Mouse (Mus musculus) cortical plate, adult 2 months (tissue): ENCODE measurements at regions not wholly inside any gene's neighbourhood (a gene's known extent, or its start where the extent isn't known, plus 50 kb on each side); places are given as distances from the start of the nearest gene placed in this dataset.

ENCODE experiments used
- H3K27ac ChIP-seq: fragments of 200-500 bp; 2 replicates; pipeline ENCODE4 v1.5.1; 2012; ENCODE audit warnings: low read length, control low read depth, inconsistent platforms; ENCODE audit not compliant: insufficient read depth
- H3K4me1 ChIP-seq: fragments of 200-500 bp; 2 replicates; pipeline ENCODE4 v1.6.1; 2011; ENCODE audit warnings: low read length; ENCODE audit not compliant: control insufficient read depth, insufficient read depth
- H3K4me3 ChIP-seq: fragments of 200-500 bp; 2 replicates; pipeline ENCODE4 v1.5.1; 2011; ENCODE audit warnings: mild to moderate bottlenecking, low read length, control low read depth; ENCODE audit not compliant: insufficient read depth
- CTCF ChIP-seq: fragments of 200-500 bp; IDR thresholded peaks from 2 replicates; pipeline ENCODE4 v1.5.1; 2011; ENCODE audit warnings: mild to moderate bottlenecking, control low read depth, low read length; ENCODE audit not compliant: insufficient read depth; ENCODE audit errors: extremely low read depth
- POLR2A ChIP-seq: fragments of 200-500 bp; IDR thresholded peaks from 2 replicates; pipeline ENCODE4 v1.6.1; 2011; ENCODE audit warnings: mild to moderate bottlenecking, low read length, control low read depth; ENCODE audit not compliant: insufficient read depth; ENCODE audit errors: extremely low read depth

DNA sequence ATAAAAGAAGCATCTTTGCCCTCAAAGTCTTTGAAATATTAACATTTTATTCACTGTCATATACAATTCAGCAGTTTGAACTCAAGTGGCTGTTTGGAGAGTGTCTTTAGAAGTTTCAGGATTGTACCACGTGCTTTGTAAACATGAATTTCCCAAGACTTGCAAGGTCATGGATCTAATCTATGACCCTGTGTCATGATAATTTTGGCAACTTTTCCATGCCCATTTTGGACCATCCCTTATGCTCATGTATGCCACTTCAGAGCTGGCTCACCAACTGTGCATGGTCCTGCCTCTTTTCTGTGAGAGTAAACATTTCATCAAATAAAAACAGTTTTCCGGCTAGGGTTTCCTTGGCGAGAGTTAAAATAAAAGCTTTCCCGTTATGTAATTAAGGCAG lies 347.1 kb upstream of the Zeb2 start:
- no peak overlapping the region for H3K27ac ChIP-seq
- H3K4me1 ChIP-seq: no peaks in the 10 kb centered on the region
- TF ChIP-seq POLR2A: no peak
- TF ChIP-seq CTCF: no peak
- no peak overlapping the region for H3K4me3 ChIP-seq

DNA sequence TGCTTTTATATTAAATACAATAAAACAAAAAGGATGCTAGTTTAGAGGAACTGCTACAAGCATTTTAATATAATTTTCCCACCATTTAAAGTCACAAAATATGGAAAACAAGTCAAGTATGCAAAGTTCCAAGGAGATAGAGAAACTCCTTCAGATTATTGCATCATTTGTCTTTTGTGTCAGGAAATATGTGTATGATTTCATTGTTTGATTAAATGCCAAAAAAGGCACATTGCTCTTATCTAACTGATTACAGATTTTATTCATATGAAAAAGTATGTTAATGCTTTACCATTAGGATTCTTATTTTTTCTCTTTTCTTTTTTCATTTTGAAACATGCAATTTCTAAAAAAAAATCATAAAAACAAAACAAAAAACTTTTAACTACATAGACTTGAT lies 342.2 kb upstream of the Zeb2 start:
- Histone ChIP-seq H3K4me1 (no peaks in the 10 kb centered on the region), H3K4me3 (no peak overlapping the region), H3K27ac (no peak overlapping the region)
- TF ChIP-seq POLR2A (no peak), CTCF (no peak)

DNA sequence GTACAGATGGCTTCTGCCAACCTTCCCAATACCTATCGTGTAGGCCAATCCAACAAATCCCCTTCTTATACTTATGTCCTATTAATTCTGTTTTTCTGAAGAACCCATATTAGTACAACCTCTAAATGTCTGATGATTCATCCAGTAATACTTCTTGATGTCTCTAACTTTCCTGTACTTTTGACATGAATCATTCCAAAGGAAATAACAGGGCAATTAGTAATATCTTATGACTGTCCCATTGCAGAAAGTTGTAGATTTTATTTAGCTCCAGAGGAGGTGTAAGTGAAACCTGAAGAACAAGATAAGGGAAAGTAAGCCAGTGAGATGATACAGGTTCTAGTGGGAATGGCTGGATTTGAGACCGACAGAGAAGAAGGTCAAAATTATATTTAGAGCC lies 337.6 kb upstream of the Zeb2 start:
- TF ChIP-seq POLR2A (no peak), CTCF (no peak)
- H3K4me1 ChIP-seq: no peaks in the 10 kb centered on the region
- H3K27ac ChIP-seq: no peak overlapping the region
- no peak overlapping the region for H3K4me3 ChIP-seq

DNA sequence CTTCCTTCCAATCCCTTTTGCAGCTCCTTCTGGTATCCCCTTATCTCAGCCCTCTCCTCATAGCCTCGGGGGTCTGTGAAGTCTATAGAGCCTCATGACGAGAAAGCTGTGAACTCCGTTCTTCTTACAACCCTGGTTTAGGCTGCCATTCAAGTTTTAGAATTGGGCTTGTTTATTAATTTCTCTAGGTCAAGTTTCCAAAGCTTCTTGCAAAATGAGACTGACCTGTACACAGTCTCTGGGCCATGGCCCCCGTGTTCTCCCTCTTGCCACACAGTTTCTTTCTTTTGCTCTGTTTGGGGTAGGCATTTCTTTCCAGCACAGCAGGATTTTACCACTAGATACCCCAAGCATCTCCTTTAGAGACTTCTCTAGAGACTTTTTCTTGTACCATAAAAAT lies 322.0 kb upstream of the Zeb2 start:
- H3K4me1 ChIP-seq: no peaks in the 10 kb centered on the region
- no peak overlapping the region for H3K27ac ChIP-seq
- H3K4me3 ChIP-seq: no peak overlapping the region
- TF ChIP-seq CTCF: no peak
- no peak for TF ChIP-seq POLR2A

DNA sequence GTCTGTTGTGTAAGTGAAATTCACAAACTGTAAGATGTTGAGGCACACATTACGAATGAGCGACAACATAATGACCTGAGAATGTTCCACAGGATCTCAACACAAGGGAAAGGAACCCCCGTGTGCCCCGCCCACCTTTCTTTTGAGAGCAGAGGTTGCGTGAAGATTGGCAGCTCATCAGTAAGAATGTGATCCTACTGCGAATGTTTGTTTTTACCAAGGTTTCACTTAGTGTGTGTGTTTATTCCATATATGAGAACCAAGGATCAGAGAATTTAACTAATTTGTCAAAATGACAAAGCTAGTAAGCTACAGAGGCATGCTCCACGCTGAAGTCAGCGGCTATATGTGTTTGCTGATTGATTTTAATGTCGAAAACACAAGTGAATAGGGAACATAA lies 321.5 kb upstream of the Zeb2 start:
- Histone ChIP-seq H3K27ac (no peak overlapping the region), H3K4me3 (no peak overlapping the region), H3K4me1 (no peaks in the 10 kb centered on the region)
- TF ChIP-seq CTCF (no peak), POLR2A (no peak)

DNA sequence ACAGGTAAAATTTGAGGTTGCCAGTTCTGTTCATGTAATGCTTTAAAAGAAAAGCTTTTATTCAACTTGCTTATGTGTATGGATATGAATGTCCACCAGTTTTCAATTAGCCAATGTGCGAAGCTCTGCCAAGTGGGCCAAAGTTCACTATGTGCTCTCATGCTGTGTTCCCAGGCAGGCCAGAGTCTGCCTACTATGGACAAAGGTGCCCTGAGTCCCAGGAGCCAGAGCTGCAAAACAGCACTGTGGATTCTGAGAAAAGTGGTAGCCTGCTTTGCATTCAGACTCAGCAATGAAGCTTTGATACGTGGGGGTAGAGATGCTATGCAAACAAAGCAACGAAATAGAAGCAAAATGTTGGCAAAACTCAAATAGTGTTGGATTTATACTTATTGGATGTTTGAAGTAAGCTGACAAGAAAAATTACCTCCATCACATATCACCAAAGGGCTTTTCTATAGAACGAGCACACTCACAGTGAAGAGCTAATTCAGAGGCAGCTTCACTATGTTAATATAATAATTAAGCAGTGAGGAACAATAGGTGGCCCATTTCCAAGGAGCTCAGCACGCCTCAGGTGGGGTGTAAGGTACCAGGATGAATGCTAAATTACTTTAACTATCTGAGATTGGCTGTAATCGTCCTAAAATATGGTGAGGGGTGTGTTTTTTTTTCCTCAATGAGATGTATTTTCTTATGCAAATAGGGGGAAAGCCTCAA lies 318.2 kb upstream of the Zeb2 start:
- TF ChIP-seq CTCF: no peak
- TF ChIP-seq POLR2A: no peak

DNA sequence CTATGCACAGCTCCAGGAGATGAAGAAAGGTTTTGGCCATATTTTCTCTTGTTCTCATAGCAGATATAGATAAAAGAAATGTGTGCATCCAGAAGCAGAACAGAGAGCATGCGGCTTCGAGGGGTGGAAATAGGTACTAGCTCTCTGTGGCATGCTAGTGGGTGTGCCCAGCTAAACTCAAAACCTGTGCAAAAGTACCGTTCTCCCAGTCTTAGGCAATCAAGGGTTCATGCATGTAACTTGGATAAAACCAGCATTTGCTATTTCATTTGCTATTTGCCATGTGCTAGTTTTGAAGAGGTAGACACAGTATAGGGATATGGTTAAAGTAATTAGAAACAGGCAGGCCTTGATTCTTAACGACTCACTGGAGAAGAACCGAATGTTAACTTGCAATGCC lies 317.6 kb upstream of the Zeb2 start:
- Histone ChIP-seq H3K27ac (no peak overlapping the region), H3K4me3 (no peak overlapping the region), H3K4me1 (no peaks in the 10 kb centered on the region)
- TF ChIP-seq CTCF: no peak
- no peak for TF ChIP-seq POLR2A

More for the DNA sequence above, 318.2 kb upstream of the Zeb2 start:
- no peak overlapping the region for H3K4me3 ChIP-seq
- no peak overlapping the region for H3K27ac ChIP-seq
- no peaks in the 10 kb centered on the region for H3K4me1 ChIP-seq

DNA sequence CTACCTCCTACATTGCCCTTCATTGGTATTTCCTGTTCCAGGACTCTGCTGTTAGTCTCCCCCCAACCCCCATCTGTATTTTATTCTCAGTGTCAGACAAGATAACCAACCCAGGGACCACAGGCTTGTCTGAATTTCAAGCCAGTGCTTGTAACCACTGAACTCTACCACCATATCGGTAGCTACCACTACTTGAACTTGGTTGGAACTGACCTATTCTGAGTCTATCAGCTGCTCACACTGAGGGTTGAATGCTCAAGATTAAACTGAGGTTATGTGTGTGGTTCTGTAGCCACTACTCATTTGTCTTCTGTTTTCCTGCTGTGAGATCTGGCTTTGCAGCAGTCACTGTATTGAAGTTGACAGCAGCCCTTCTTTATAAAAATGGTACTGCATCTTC lies 317.0 kb upstream of the Zeb2 start:
- Histone ChIP-seq H3K4me1 (no peaks in the 10 kb centered on the region), H3K4me3 (no peak overlapping the region), H3K27ac (no peak overlapping the region)
- no peak for TF ChIP-seq CTCF
- TF ChIP-seq POLR2A: no peak

DNA sequence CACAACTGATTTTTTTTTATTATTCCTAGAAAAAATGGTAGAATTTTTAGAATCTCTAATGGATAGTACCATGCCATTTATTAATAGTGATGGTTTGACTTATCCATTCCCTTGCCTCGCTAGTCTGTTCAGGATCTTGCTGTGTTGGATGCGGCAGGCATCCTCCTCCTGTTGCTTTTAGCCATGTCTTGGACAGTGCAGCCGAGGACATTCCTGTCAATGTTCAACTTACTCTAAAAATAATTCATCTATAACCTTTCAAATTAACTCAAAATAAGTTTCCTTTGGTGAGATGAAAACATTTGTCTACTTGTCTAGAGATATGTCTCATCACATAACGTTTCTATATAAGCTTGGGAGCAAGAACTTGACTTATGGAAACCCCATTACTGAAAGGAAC lies 314.2 kb upstream of the Zeb2 start:
- no peak for TF ChIP-seq CTCF
- no peak for TF ChIP-seq POLR2A
- no peak overlapping the region for H3K27ac ChIP-seq
- H3K4me1 ChIP-seq: no peaks in the 10 kb centered on the region
- no peak overlapping the region for H3K4me3 ChIP-seq

DNA sequence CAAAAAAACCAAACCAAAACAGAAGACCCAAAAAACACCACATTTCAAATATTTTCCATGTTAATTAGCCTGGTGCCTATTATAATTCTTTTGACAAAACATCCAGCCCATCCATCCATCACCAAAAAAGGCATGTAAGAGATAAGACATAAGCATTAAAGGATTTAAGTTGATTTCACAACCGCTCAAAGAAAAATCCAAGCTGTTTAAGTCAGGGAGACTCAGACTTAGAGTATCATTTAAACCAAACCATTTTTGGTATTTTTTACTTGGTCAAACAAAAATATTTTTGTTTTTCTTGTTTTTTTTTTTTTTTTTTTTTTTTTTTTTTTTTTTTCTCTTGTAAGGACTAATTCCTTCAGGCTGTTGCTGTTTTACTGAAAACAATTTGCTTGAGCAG lies 304.6 kb upstream of the Zeb2 start:
- TF ChIP-seq CTCF (no peak), POLR2A (no peak)
- no peak overlapping the region for H3K27ac ChIP-seq
- H3K4me3 ChIP-seq: no peak overlapping the region
- H3K4me1 ChIP-seq: no peaks in the 10 kb centered on the region
